Mouse (Mus musculus) MEL (cell line): ENCODE results near the gene H1fx. TPM values are rescaled to one million over a fixed set of nuclear protein-coding genes. Genes with fewer than 3 reads are reported as not detected.
"Not testable (repeated sequence)": the region's sequence is repeated elsewhere in the genome, so short reads cannot be mapped to it uniquely, and the experiment has no call there.

Experiments used
- DNase-seq: peaks from one replicate; pipeline ENCODE4 v3.0.0; 2011; ENCODE audit warnings: low read depth, low spot score
- H3K27ac ChIP-seq: 2 replicates; pipeline ENCODE4 v1.5.1; 2012; ENCODE audit warnings: low read depth, mild to moderate bottlenecking, control low read depth, low read length, moderate library complexity; ENCODE audit not compliant: control insufficient read depth
- H3K27me3 ChIP-seq, 2 experiments: fragments of 150-350 bp in 1 of 2; sonication (generic) in 1 of 2; 2 replicates each; pipeline ENCODE4 v1.6.1; 2012; ENCODE audit warnings: low read length in 2 of 2, mild to moderate bottlenecking in 2 of 2, improper control_type of control experiment in 1 of 2, moderate library complexity in 1 of 2; ENCODE audit not compliant: insufficient read depth in 2 of 2, control insufficient read depth in 1 of 2
- H3K36me3 ChIP-seq, 2 experiments: 2 replicates each; pipeline ENCODE4 v1.6.1; 2012 to 2014; ENCODE audit warnings: low read length in 2 of 2, improper control_type of control experiment in 1 of 2, inconsistent platforms in 1 of 2, mild to moderate bottlenecking in 1 of 2; ENCODE audit not compliant: insufficient read depth in 2 of 2, control insufficient read depth in 1 of 2
- H3K4me1 ChIP-seq, 2 experiments: fragments of 150-350 bp in 1 of 2; sonication (generic) in 1 of 2; 2 replicates each; pipeline ENCODE4 v1.6.1; 2012; ENCODE audit warnings: low read length in 2 of 2, improper control_type of control experiment in 1 of 2, mild to moderate bottlenecking in 1 of 2; ENCODE audit not compliant: insufficient read depth in 2 of 2, control insufficient read depth in 1 of 2
- H3K4me3 ChIP-seq, 2 experiments: fragments of 150-350 bp in 1 of 2; sonication (generic) in 1 of 2; 2 replicates each; pipeline ENCODE4 v1.5.1; 2012; ENCODE audit warnings: low read depth in 2 of 2, low read length in 2 of 2, mild to moderate bottlenecking in 2 of 2, moderate library complexity in 2 of 2, control low read depth in 1 of 2, improper control_type of control experiment in 1 of 2; ENCODE audit not compliant: control insufficient read depth in 1 of 2, insufficient read depth in 1 of 2
- H3K79me2 ChIP-seq: 2 replicates; pipeline ENCODE4 v1.6.1; 2012; ENCODE audit warnings: mild to moderate bottlenecking, low read length, moderate library complexity; ENCODE audit not compliant: control insufficient read depth, poor library complexity, insufficient read depth
- H3K9ac ChIP-seq: 2 replicates; pipeline ENCODE4 v1.6.1; 2012; ENCODE audit warnings: low read depth, mild to moderate bottlenecking, control low read depth, low read length, moderate library complexity; ENCODE audit not compliant: control insufficient read depth, poor library complexity, severe bottlenecking
- H3K9me3 ChIP-seq: fragments of 150-350 bp; sonication (generic); replicated peaks from 2 replicates; pipeline ENCODE4 v1.6.1; 2012; ENCODE audit warnings: mild to moderate bottlenecking, low read length, improper control_type of control experiment, moderate library complexity; ENCODE audit not compliant: insufficient read depth
- BHLHE40 ChIP-seq: IDR thresholded peaks from 2 replicates; pipeline ENCODE4 v1.6.1; 2012; ENCODE audit warnings: low read depth, mild to moderate bottlenecking, inconsistent platforms, low read length, improper control_type of control experiment, borderline replicate concordance
- CHD1 ChIP-seq: IDR thresholded peaks from 2 replicates; pipeline ENCODE4 v1.6.1; 2012; ENCODE audit warnings: low read depth, mild to moderate bottlenecking, inconsistent platforms, low read length, improper control_type of control experiment
- E2F4 ChIP-seq: IDR thresholded peaks from 2 replicates; pipeline ENCODE4 v1.6.1; 2011; ENCODE audit warnings: low read depth, low read length, improper control_type of control experiment, borderline replicate concordance
- HCFC1 ChIP-seq: IDR thresholded peaks from 2 replicates; pipeline ENCODE4 v1.6.1; 2012; ENCODE audit warnings: low read depth, mild to moderate bottlenecking, inconsistent platforms, low read length, improper control_type of control experiment, moderate library complexity
- KAT2A ChIP-seq: conservative IDR thresholded peaks from 2 replicates; pipeline ENCODE4 v1.6.1; 2012; ENCODE audit warnings: low read depth, low read length, improper control_type of control experiment, inconsistent platforms
- MXI1 ChIP-seq: IDR thresholded peaks from 2 replicates; pipeline ENCODE4 v1.6.1; 2011; ENCODE audit warnings: mild to moderate bottlenecking, low read depth, low read length, improper control_type of control experiment
- MYC ChIP-seq: IDR thresholded peaks from 2 replicates; pipeline ENCODE4 v1.6.1; 2011; ENCODE audit warnings: low read depth, mild to moderate bottlenecking, low read length, improper control_type of control experiment, moderate library complexity
- NRF1 ChIP-seq: IDR thresholded peaks from 2 replicates; pipeline ENCODE4 v1.6.1; 2014; ENCODE audit warnings: low read depth, mild to moderate bottlenecking, inconsistent platforms, low read length, improper control_type of control experiment, moderate library complexity; ENCODE audit not compliant: poor library complexity, insufficient read depth, severe bottlenecking
- POLR2AphosphoS2 ChIP-seq: IDR thresholded peaks from 2 replicates; pipeline ENCODE4 v1.6.1; 2011; ENCODE audit warnings: low read length, improper control_type of control experiment
- POLR2AphosphoS5 ChIP-seq: IDR thresholded peaks from 2 replicates; pipeline ENCODE4 v1.6.1; 2012; ENCODE audit warnings: low read depth, borderline replicate concordance, mild to moderate bottlenecking, inconsistent platforms, low read length, moderate library complexity, mixed read lengths
- RAD21 ChIP-seq: IDR thresholded peaks from 2 replicates; pipeline ENCODE4 v1.6.1; 2011; ENCODE audit warnings: mild to moderate bottlenecking, low read depth, low read length, improper control_type of control experiment
- TBP ChIP-seq: IDR thresholded peaks from 2 replicates; pipeline ENCODE4 v1.8.0; 2011; ENCODE audit warnings: low read depth, low read length, improper control_type of control experiment
- TCF12 ChIP-seq: IDR thresholded peaks from 2 replicates; pipeline ENCODE4 v1.6.1; 2014; ENCODE audit warnings: low read depth, mild to moderate bottlenecking, inconsistent platforms, low read length, improper control_type of control experiment, moderate library complexity
- ZNF384 ChIP-seq: IDR thresholded peaks from 2 replicates; pipeline ENCODE4 v1.6.1; 2012; ENCODE audit warnings: low read depth, mild to moderate bottlenecking, inconsistent platforms, low read length, improper control_type of control experiment
- polyA plus RNA-seq, 2 experiments: library from polyadenylated mRNA; stranded (reverse) in 1 of 2; unstranded in 1 of 2; fragments of >175 nt in 1 of 2; fragments of >200 nt in 1 of 2; gene quantifications; 2 replicates each; pipeline versions ENCODE4 v1.2.1 to v1.2.4; 2012; ENCODE audit warnings: low replicate concordance in 2 of 2, low read depth in 1 of 2; ENCODE audit not compliant: insufficient read length in 2 of 2, insufficient read depth in 1 of 2, missing spikeins in 1 of 2
- total RNA-seq: library from RNA; depleted of rRNA; stranded (reverse); fragments of 300-350 nt; gene quantifications from 2 replicates; pipeline ENCODE4 v1.2.3, GENCODE M21; 2012

H1fx gene
- total and polyA plus RNA-seq, 3 experiments, result not detected

GRCm38 (mm10) chr6:87962457-87962856, 19.0 kb downstream of the H1fx start:
- not testable (repeated sequence) for H3K9ac ChIP-seq, H3K4me3 ChIP-seq, H3K79me2 ChIP-seq, H3K9me3 ChIP-seq, H3K27me3 ChIP-seq, H3K27ac ChIP-seq, H3K4me1 ChIP-seq, H3K36me3 ChIP-seq
- TF ChIP-seq NRF1, result peak; percentile 65; the same call in 1 of the 2 replicates
- DNase-seq, result peak; percentile 47

GRCm38 (mm10) chr6:87942179-87942578, 39.3 kb downstream of the H1fx start:
- Histone ChIP-seq H3K36me3 (no peaks in the 10 kb centered on the region), H3K9me3 (no peaks in the 10 kb centered on the region), H3K27me3 (no peaks in the 10 kb centered on the region), H3K27ac (no peak overlapping the region), H3K9ac (no peak overlapping the region), H3K4me3 (no peak overlapping the region), H3K4me1 (no peaks in the 10 kb centered on the region), H3K79me2 (no peaks in the 10 kb centered on the region)
- no peak for TF ChIP-seq HCFC1
- no peak for TF ChIP-seq TBP
- TF ChIP-seq ZNF384, result peak; percentile 63
- no peak for TF ChIP-seq POLR2AphosphoS5
- no peak for TF ChIP-seq POLR2AphosphoS2
- TF ChIP-seq RAD21, result no peak
- no peak for TF ChIP-seq MXI1
- no peak for TF ChIP-seq KAT2A
- no peak for DNase-seq

- TF ChIP-seq TCF12, result no peak
- TF ChIP-seq E2F4, result no peak
- no peak for TF ChIP-seq MYC
- TF ChIP-seq POLR2AphosphoS5, result no peak
- no peak for TF ChIP-seq CHD1
- no peak for TF ChIP-seq BHLHE40
- TF ChIP-seq, all 39 proteins: peak for 0
- no peak overlapping the region for H3K27ac ChIP-seq
- H3K4me3 ChIP-seq, result no peak overlapping the region
- no peak for DNase-seq
- H3K36me3 ChIP-seq, result no peaks in the 10 kb centered on the region; a peak in 1 of 4 replicates
- no peaks in the 10 kb centered on the region for H3K79me2 ChIP-seq
- no peak overlapping the region for H3K9ac ChIP-seq
- H3K9me3 ChIP-seq, result no peaks in the 10 kb centered on the region
- H3K4me1 ChIP-seq, result no peaks in the 10 kb centered on the region
- H3K27me3 ChIP-seq, result no peaks in the 10 kb centered on the region
These were observed 42.5 kb downstream of the H1fx start for GRCm38 (mm10) chr6:87938941-87939340.
